Mouse (Mus musculus): ENCODE data around the gene Baiap2. TPM values are rescaled to one million over a fixed set of nuclear protein-coding genes. Genes with fewer than 3 reads are reported as not detected.

The Baiap2 gene
- polyA plus RNA-seq, 1 experiment, result 151 TPM

GRCm38 (mm10) chr11:120047531-120048251 lies 105.1 kb downstream of the Baiap2 start:
- TF ChIP-seq POLR2A (IDR thresholded peaks at IDR 0.05; ENCODE audit: control insufficient read depth, low read depth, low read length) (no peak), CTCF (IDR thresholded peaks at IDR 0.05; ENCODE audit: control insufficient read depth, insufficient read depth, insufficient replicate concordance, low read depth, low read length) (no peak)
- H3K4me1 ChIP-seq (ENCODE audit: control insufficient read depth, insufficient read depth, low read length), result peaks cover 7% of the 10 kb centered on the region

GRCm38 (mm10) chr11:120048252-120048556 lies 105.6 kb downstream of the Baiap2 start:
- Histone ChIP-seq H3K36me3 (ENCODE audit: control insufficient read depth, insufficient read depth, low read length) (no peaks in the 10 kb centered on the region), H3K27ac (ENCODE audit: control insufficient read depth, insufficient read depth, low read depth, low read length) (no peak overlapping the region), H3K4me3 (ENCODE audit: control insufficient read depth, low read depth, low read length) (no peak overlapping the region), H3K27me3 (ENCODE audit: control insufficient read depth, insufficient read depth, low read length) (peaks cover 3% of the 10 kb centered on the region; the same call in 1 of the 2 replicates), H3K4me1 (ENCODE audit: control insufficient read depth, insufficient read depth, low read length) (peaks cover 7% of the 10 kb centered on the region)
- TF ChIP-seq CTCF (IDR thresholded peaks at IDR 0.05; ENCODE audit: control insufficient read depth, insufficient read depth, insufficient replicate concordance, low read depth, low read length) (no peak), POLR2A (IDR thresholded peaks at IDR 0.05; ENCODE audit: control insufficient read depth, low read depth, low read length) (no peak)

More at GRCm38 (mm10) chr11:120047531-120048251, 105.1 kb downstream of the Baiap2 start:
- peaks cover 3% of the 10 kb centered on the region; the same call in 1 of the 2 replicates for H3K27me3 ChIP-seq (ENCODE audit: control insufficient read depth, insufficient read depth, low read length)
- H3K4me3 ChIP-seq (ENCODE audit: control insufficient read depth, low read depth, low read length), result no peak overlapping the region
- H3K36me3 ChIP-seq (ENCODE audit: control insufficient read depth, insufficient read depth, low read length), result no peaks in the 10 kb centered on the region
- no peak overlapping the region for H3K27ac ChIP-seq (ENCODE audit: control insufficient read depth, insufficient read depth, low read depth, low read length)

GRCm38 (mm10) chr11:120049067-120049466 lies 106.5 kb downstream of the Baiap2 start:
- TF ChIP-seq POLR2A (IDR thresholded peaks at IDR 0.05; ENCODE audit: control insufficient read depth, low read depth, low read length) (no peak), CTCF (IDR thresholded peaks at IDR 0.05; ENCODE audit: control insufficient read depth, insufficient read depth, insufficient replicate concordance, low read depth, low read length) (no peak)
- Histone ChIP-seq H3K27ac (ENCODE audit: control insufficient read depth, insufficient read depth, low read depth, low read length) (no peak overlapping the region), H3K27me3 (ENCODE audit: control insufficient read depth, insufficient read depth, low read length) (peaks cover 3% of the 10 kb centered on the region; the same call in 1 of the 2 replicates), H3K4me1 (ENCODE audit: control insufficient read depth, insufficient read depth, low read length) (peaks cover 7% of the 10 kb centered on the region), H3K4me3 (ENCODE audit: control insufficient read depth, low read depth, low read length) (no peak overlapping the region), H3K36me3 (ENCODE audit: control insufficient read depth, insufficient read depth, low read length) (no peaks in the 10 kb centered on the region)

- H3K36me3 ChIP-seq (ENCODE audit: control insufficient read depth, insufficient read depth, low read length), result no peaks in the 10 kb centered on the region
- H3K27me3 ChIP-seq (ENCODE audit: control insufficient read depth, insufficient read depth, low read length), result peaks cover 2% of the 10 kb centered on the region; the same call in 1 of the 2 replicates
- H3K4me1 ChIP-seq (ENCODE audit: control insufficient read depth, insufficient read depth, low read length), result peaks cover 7% of the 10 kb centered on the region
- H3K4me3 ChIP-seq (ENCODE audit: control insufficient read depth, low read depth, low read length), result no peak overlapping the region
- TF ChIP-seq CTCF (IDR thresholded peaks at IDR 0.05; ENCODE audit: control insufficient read depth, insufficient read depth, insufficient replicate concordance, low read depth, low read length), result no peak
- no peak for TF ChIP-seq POLR2A (IDR thresholded peaks at IDR 0.05; ENCODE audit: control insufficient read depth, low read depth, low read length)
- H3K27ac ChIP-seq (ENCODE audit: control insufficient read depth, insufficient read depth, low read depth, low read length), result no peak overlapping the region
Observed at GRCm38 (mm10) chr11:120051124-120051811, 108.7 kb downstream of the Baiap2 start.

- no peak overlapping the region for H3K4me3 ChIP-seq (ENCODE audit: control insufficient read depth, low read depth, low read length)
- TF ChIP-seq CTCF (IDR thresholded peaks at IDR 0.05; ENCODE audit: control insufficient read depth, insufficient read depth, insufficient replicate concordance, low read depth, low read length) (no peak), POLR2A (IDR thresholded peaks at IDR 0.05; ENCODE audit: control insufficient read depth, low read depth, low read length) (no peak)
Observed at GRCm38 (mm10) chr11:120052274-120052673, 109.7 kb downstream of the Baiap2 start.

GRCm38 (mm10) chr11:120053846-120054245 lies 111.3 kb downstream of the Baiap2 start:
- TF ChIP-seq CTCF (IDR thresholded peaks at IDR 0.05; ENCODE audit: control insufficient read depth, insufficient read depth, insufficient replicate concordance, low read depth, low read length), result no peak
- TF ChIP-seq POLR2A (IDR thresholded peaks at IDR 0.05; ENCODE audit: control insufficient read depth, low read depth, low read length), result no peak
- Histone ChIP-seq H3K4me1 (ENCODE audit: control insufficient read depth, insufficient read depth, low read length) (peaks cover 3% of the 10 kb centered on the region; the same call in 1 of the 2 replicates), H3K27me3 (ENCODE audit: control insufficient read depth, insufficient read depth, low read length) (no peaks in the 10 kb centered on the region), H3K27ac (ENCODE audit: control insufficient read depth, insufficient read depth, low read depth, low read length) (no peak overlapping the region), H3K4me3 (ENCODE audit: control insufficient read depth, low read depth, low read length) (no peak overlapping the region), H3K36me3 (ENCODE audit: control insufficient read depth, insufficient read depth, low read length) (no peaks in the 10 kb centered on the region)

More at GRCm38 (mm10) chr11:120052274-120052673, 109.7 kb downstream of the Baiap2 start:
- Histone ChIP-seq H3K27ac (ENCODE audit: control insufficient read depth, insufficient read depth, low read depth, low read length) (no peak overlapping the region), H3K36me3 (ENCODE audit: control insufficient read depth, insufficient read depth, low read length) (no peaks in the 10 kb centered on the region), H3K4me1 (ENCODE audit: control insufficient read depth, insufficient read depth, low read length) (peaks cover 3% of the 10 kb centered on the region; the same call in 1 of the 2 replicates), H3K27me3 (ENCODE audit: control insufficient read depth, insufficient read depth, low read length) (no peaks in the 10 kb centered on the region)

Data from testis, adult 2 months (tissue).